Mouse (Mus musculus): ENCODE results near the gene Gpi1. TPM values are rescaled to one million over a fixed set of nuclear protein-coding genes. Genes with fewer than 3 reads are reported as not detected.
A peak's percentile ranks its signal among the peaks of the same experiment; 100 is the strongest.

Gene Gpi1
- polyA plus RNA-seq, 1 experiment: 564 TPM

- TF ChIP-seq CTCF (IDR thresholded peaks at IDR 0.05; ENCODE audit: insufficient read depth, low read depth, low read length) (no peak), POLR2A (IDR thresholded peaks at IDR 0.05; ENCODE audit: insufficient read depth, low read depth, low read length) (no peak)
- Histone ChIP-seq H3K4me3 (ENCODE audit: insufficient read depth, low read depth, low read length) (no peak overlapping the region), H3K27ac (ENCODE audit: insufficient read depth, low read depth, low read length) (no peak overlapping the region), H3K4me1 (ENCODE audit: control insufficient read depth, insufficient read depth, low read length) (no peaks in the 10 kb centered on the region)
- WGBS: 100% methylated on average over 1 of the region's 1 CpGs
Measured at GRCm38 (mm10) chr7:34255916-34256315, 25.8 kb upstream of the Gpi1 start.

GRCm38 (mm10) chr7:34255137-34255536, 25.0 kb upstream of the Gpi1 start:
- 60% methylated on average over 3 of the region's 3 CpGs for WGBS
- Histone ChIP-seq H3K27ac (ENCODE audit: insufficient read depth, low read depth, low read length) (no peak overlapping the region), H3K4me1 (ENCODE audit: control insufficient read depth, insufficient read depth, low read length) (no peaks in the 10 kb centered on the region), H3K4me3 (ENCODE audit: insufficient read depth, low read depth, low read length) (no peak overlapping the region)
- TF ChIP-seq POLR2A (IDR thresholded peaks at IDR 0.05; ENCODE audit: insufficient read depth, low read depth, low read length) (no peak), CTCF (IDR thresholded peaks at IDR 0.05; ENCODE audit: insufficient read depth, low read depth, low read length) (no peak)

DNA sequence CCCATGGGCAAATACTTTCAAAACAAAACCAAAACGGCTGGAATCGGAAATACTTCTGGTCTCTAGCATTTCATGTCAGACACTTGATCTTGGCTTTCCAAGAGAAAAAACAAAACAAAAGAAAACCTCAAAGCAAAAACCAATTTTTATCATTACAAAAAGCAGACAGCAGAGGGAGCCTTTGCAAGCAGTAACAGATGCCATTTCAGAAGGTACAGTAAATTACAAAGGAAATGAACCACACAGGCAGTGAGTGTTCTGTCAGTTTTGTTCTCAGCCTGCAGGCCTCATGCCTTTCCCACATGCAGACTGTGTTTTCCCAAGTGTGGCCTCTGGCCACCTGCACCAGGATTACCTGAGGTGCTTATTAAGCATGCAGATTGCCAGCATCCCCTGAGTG, 21.9 kb upstream of the Gpi1 start:
- WGBS: 63% methylated on average over 2 of the region's 2 CpGs
- H3K27ac ChIP-seq (ENCODE audit: insufficient read depth, low read depth, low read length): no peak overlapping the region

GRCm38 (mm10) chr7:34250738-34251137, 20.6 kb upstream of the Gpi1 start, which contains the start of gene Gm6096:
Gene Gm6096, plus strand, starts transcription at chr7:34251038.
- Histone ChIP-seq H3K4me1 (ENCODE audit: control insufficient read depth, insufficient read depth, low read length) (no peaks in the 10 kb centered on the region), H3K27ac (ENCODE audit: insufficient read depth, low read depth, low read length) (no peak within 1 kb of the TSS), H3K4me3 (ENCODE audit: insufficient read depth, low read depth, low read length) (no peak within 1 kb of the TSS)
- TF ChIP-seq POLR2A (IDR thresholded peaks at IDR 0.05; ENCODE audit: insufficient read depth, low read depth, low read length) (no peak), CTCF (IDR thresholded peaks at IDR 0.05; ENCODE audit: insufficient read depth, low read depth, low read length) (no peak)
- 93% methylated on average over 7 of the region's 7 CpGs for WGBS

More for the DNA sequence above, 21.9 kb upstream of the Gpi1 start:
- no peak for TF ChIP-seq POLR2A (IDR thresholded peaks at IDR 0.05; ENCODE audit: insufficient read depth, low read depth, low read length)
- TF ChIP-seq CTCF (IDR thresholded peaks at IDR 0.05; ENCODE audit: insufficient read depth, low read depth, low read length): no peak
- Histone ChIP-seq H3K4me3 (ENCODE audit: insufficient read depth, low read depth, low read length) (no peak overlapping the region), H3K4me1 (ENCODE audit: control insufficient read depth, insufficient read depth, low read length) (no peaks in the 10 kb centered on the region)

- H3K4me1 ChIP-seq (ENCODE audit: control insufficient read depth, insufficient read depth, low read length): no peaks in the 10 kb centered on the region
- 91% methylated on average over 3 of the region's 3 CpGs for WGBS
- no peak for TF ChIP-seq CTCF (IDR thresholded peaks at IDR 0.05; ENCODE audit: insufficient read depth, low read depth, low read length)
- TF ChIP-seq POLR2A (IDR thresholded peaks at IDR 0.05; ENCODE audit: insufficient read depth, low read depth, low read length): no peak
- H3K27ac ChIP-seq (ENCODE audit: insufficient read depth, low read depth, low read length): no peak overlapping the region
- H3K4me3 ChIP-seq (ENCODE audit: insufficient read depth, low read depth, low read length): no peak overlapping the region
Measured at GRCm38 (mm10) chr7:34246870-34247499, 16.8 kb upstream of the Gpi1 start.

- WGBS: 83% methylated on average over 11 of the region's 11 CpGs
- Histone ChIP-seq H3K27ac (ENCODE audit: insufficient read depth, low read depth, low read length) (no peak overlapping the region), H3K4me3 (ENCODE audit: insufficient read depth, low read depth, low read length) (no peak overlapping the region), H3K4me1 (ENCODE audit: control insufficient read depth, insufficient read depth, low read length) (no peaks in the 10 kb centered on the region)
- no peak for TF ChIP-seq CTCF (IDR thresholded peaks at IDR 0.05; ENCODE audit: insufficient read depth, low read depth, low read length)
- no peak for TF ChIP-seq POLR2A (IDR thresholded peaks at IDR 0.05; ENCODE audit: insufficient read depth, low read depth, low read length)
Measured at GRCm38 (mm10) chr7:34242176-34242575, 12.0 kb upstream of the Gpi1 start.

DNA sequence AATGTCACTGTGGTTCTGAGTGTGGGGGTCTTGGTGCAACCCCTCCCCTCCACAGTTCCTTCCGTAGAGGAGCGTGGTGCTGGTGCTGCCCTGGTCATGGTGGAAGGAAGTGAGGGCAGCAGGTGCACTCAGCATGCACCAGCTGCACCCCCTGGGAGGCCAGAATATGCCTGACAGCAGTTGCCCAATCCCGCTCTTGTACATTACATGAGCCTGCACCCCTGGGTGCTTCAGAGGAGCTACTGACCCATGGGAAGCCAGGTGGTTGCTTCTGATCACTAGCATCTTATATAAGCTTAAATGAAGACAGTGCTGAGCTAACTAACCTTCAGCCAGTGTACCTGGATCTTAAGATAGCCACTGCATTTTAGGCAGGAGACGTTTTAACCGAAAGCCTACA, 8.0 kb upstream of the Gpi1 start:
- 92% methylated on average over 5 of the region's 5 CpGs for WGBS
- H3K27ac ChIP-seq (ENCODE audit: insufficient read depth, low read depth, low read length): no peak overlapping the region
- TF ChIP-seq CTCF (IDR thresholded peaks at IDR 0.05; ENCODE audit: insufficient read depth, low read depth, low read length) (no peak), POLR2A (IDR thresholded peaks at IDR 0.05; ENCODE audit: insufficient read depth, low read depth, low read length) (no peak)
- H3K4me1 ChIP-seq (ENCODE audit: control insufficient read depth, insufficient read depth, low read length): peaks cover 4% of the 10 kb centered on the region
- H3K4me3 ChIP-seq (ENCODE audit: insufficient read depth, low read depth, low read length): no peak overlapping the region

- TF ChIP-seq POLR2A (IDR thresholded peaks at IDR 0.05; ENCODE audit: insufficient read depth, low read depth, low read length) (no peak), CTCF (IDR thresholded peaks at IDR 0.05; ENCODE audit: insufficient read depth, low read depth, low read length) (no peak)
- peaks cover 4% of the 10 kb centered on the region for H3K4me1 ChIP-seq (ENCODE audit: control insufficient read depth, insufficient read depth, low read length)
- WGBS: 80% methylated on average over 5 of the region's 5 CpGs
- no peak overlapping the region for H3K27ac ChIP-seq (ENCODE audit: insufficient read depth, low read depth, low read length)
- H3K4me3 ChIP-seq (ENCODE audit: insufficient read depth, low read depth, low read length): no peak overlapping the region
Measured at GRCm38 (mm10) chr7:34235602-34236001, 5.5 kb upstream of the Gpi1 start.

DNA sequence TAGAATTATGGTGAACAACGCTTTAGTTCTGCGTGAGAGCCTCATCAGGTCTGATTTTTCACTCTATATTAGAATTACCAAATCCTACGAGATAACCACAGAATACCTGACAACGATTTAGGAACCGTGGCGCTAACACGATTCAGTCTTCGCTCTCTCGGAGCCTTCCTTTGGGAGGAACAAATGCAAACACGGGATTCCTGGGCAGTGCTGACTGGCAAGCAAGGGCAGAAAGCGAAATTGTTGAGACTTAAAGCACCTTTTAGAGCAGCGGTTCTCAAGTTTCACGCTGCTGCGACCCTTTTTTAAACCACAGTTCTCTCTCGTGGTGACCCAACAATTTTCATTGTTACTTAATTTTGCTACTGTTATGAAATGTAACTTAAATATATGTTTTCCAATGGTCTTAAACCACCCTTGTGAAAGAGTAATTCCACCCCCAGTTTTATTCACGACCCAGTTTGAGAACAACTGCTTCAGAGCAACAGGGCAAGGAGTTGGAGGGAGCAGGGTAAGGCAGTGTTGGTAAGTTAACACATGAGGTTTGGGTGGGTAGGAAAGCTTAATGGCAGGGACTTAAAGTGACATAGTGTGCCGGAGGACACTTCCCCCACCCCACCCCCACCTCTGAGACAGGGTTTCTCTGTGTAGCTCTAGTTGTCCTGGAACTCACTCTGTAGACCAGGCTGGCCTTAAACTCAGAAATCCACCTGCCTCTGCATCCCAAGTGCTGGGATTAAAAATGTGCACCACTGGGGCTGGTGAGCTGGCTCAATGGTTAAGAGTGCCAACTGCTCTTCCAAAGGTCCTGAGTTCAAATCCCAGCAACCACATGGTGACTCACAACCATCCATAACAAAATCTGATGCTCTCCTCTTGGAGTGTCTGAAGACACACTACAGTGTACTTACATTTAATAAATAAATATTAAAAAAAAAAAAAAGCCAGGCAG, 4.8 kb upstream of the Gpi1 start:
- peak overlapping the region; percentile 84 for H3K27ac ChIP-seq (ENCODE audit: insufficient read depth, low read depth, low read length)
- peaks cover 4% of the 10 kb centered on the region for H3K4me1 ChIP-seq (ENCODE audit: control insufficient read depth, insufficient read depth, low read length)
- WGBS: 1% methylated on average over 17 of the region's 17 CpGs
- no peak for TF ChIP-seq POLR2A (IDR thresholded peaks at IDR 0.05; ENCODE audit: insufficient read depth, low read depth, low read length)
- TF ChIP-seq CTCF (IDR thresholded peaks at IDR 0.05; ENCODE audit: insufficient read depth, low read depth, low read length): no peak
- peak overlapping the region; percentile 25 for H3K4me3 ChIP-seq (ENCODE audit: insufficient read depth, low read depth, low read length)

Measured in olfactory bulb, adult 2 months (tissue).